Mouse (Mus musculus) liver, adult 2 months (tissue): ENCODE measurements at regions not wholly inside any gene's neighbourhood (a gene's known extent, or its start where the extent isn't known, plus 50 kb on each side); places are given as distances from the start of the nearest gene placed in this dataset.

Experiments used
- DNase-seq: peaks from one replicate; pipeline ENCODE4 v3.0.0-alpha.2; 2011; ENCODE audit warnings: low read depth, low spot score; ENCODE audit errors: extremely low read depth
- H3K27ac ChIP-seq: fragments of 200-500 bp; replicated peaks from 2 replicates; pipeline ENCODE4 v1.5.1; 2012; ENCODE audit warnings: low read depth, mild to moderate bottlenecking, control low read depth, inconsistent platforms, low read length; ENCODE audit not compliant: insufficient read depth
- H3K27me3 ChIP-seq: fragments of 200-500 bp; 2 replicates; pipeline ENCODE4 v1.6.1; 2012; ENCODE audit warnings: mild to moderate bottlenecking, moderate library complexity, low read length, inconsistent platforms; ENCODE audit not compliant: control insufficient read depth, insufficient read depth
- H3K36me3 ChIP-seq: fragments of 200-500 bp; 2 replicates; pipeline ENCODE4 v1.6.1; 2012; ENCODE audit warnings: low read length, inconsistent platforms; ENCODE audit not compliant: control insufficient read depth, insufficient read depth
- H3K4me1 ChIP-seq: fragments of 200-500 bp; 2 replicates; pipeline ENCODE4 v1.6.1; 2011; ENCODE audit warnings: low read length; ENCODE audit not compliant: control insufficient read depth, insufficient read depth
- H3K4me3 ChIP-seq: fragments of 200-500 bp; 2 replicates; pipeline ENCODE4 v1.5.1; 2011; ENCODE audit warnings: low read depth, mild to moderate bottlenecking, control low read depth, low read length, moderate library complexity; ENCODE audit not compliant: insufficient read depth
- H3K79me2 ChIP-seq: fragments of 200-500 bp; 2 replicates; pipeline ENCODE4 v1.6.1; 2012; ENCODE audit warnings: inconsistent platforms, mild to moderate bottlenecking, low read length, moderate library complexity; ENCODE audit not compliant: control insufficient read depth, insufficient read depth
- H3K9ac ChIP-seq: fragments of 200-500 bp; 2 replicates; pipeline ENCODE4 v1.6.1; 2012; ENCODE audit warnings: low read depth, mild to moderate bottlenecking, control low read depth, inconsistent platforms, low read length
- CTCF ChIP-seq: fragments of 200-500 bp; IDR thresholded peaks from 2 replicates; pipeline ENCODE4 v1.5.1; 2011; ENCODE audit warnings: low read depth, low read length, control low read depth
- POLR2A ChIP-seq: fragments of 200-500 bp; IDR thresholded peaks from 2 replicates; pipeline ENCODE4 v1.6.1; 2011; ENCODE audit warnings: low read length, control low read depth; ENCODE audit not compliant: insufficient read depth; ENCODE audit errors: extremely low read depth
- WGBS: fragments of 180-500 bp; shearing (Covaris S2); methylation state at CpG from one replicate; pipeline ENCODE4 v1.1.7; 2018; 5-methylcytosine and 5-hydroxymethylcytosine counted together

DNA sequence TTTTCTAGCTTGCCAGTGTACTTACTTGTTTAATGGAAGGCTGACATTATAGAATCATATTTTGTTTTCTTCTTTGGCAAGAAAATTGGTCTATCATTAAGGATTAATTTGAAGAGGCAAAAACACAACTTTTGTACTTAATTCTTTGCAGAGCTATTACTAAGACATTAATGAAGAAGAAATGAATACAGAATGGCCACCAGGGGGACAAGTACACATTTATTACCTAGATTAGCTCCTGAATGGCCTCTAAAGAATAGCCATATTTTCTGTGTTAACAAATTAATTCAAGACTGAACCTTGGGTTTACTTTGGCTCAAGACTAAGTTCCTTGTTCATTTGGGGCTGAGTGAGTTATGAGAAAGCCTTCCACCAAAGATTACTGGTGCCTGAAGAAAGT lies 430.5 kb upstream of the Zfp960 start:
- Histone ChIP-seq H3K36me3 (no peaks in the 10 kb centered on the region), H3K27me3 (no peaks in the 10 kb centered on the region), H3K4me1 (no peaks in the 10 kb centered on the region), H3K27ac (no peak overlapping the region), H3K4me3 (no peak overlapping the region), H3K79me2 (no peaks in the 10 kb centered on the region), H3K9ac (no peak overlapping the region)
- TF ChIP-seq CTCF (no peak), POLR2A (no peak)
- no peak for DNase-seq

GRCm38 (mm10) chr17:16637463-16637862 lies 426.4 kb upstream of the Zfp960 start:
- Histone ChIP-seq H3K9ac (no peak overlapping the region), H3K36me3 (no peaks in the 10 kb centered on the region), H3K27me3 (no peaks in the 10 kb centered on the region), H3K4me1 (no peaks in the 10 kb centered on the region), H3K4me3 (no peak overlapping the region), H3K27ac (no peak overlapping the region), H3K79me2 (no peaks in the 10 kb centered on the region)
- no peak for DNase-seq
- TF ChIP-seq POLR2A: no peak
- no peak for TF ChIP-seq CTCF

DNA sequence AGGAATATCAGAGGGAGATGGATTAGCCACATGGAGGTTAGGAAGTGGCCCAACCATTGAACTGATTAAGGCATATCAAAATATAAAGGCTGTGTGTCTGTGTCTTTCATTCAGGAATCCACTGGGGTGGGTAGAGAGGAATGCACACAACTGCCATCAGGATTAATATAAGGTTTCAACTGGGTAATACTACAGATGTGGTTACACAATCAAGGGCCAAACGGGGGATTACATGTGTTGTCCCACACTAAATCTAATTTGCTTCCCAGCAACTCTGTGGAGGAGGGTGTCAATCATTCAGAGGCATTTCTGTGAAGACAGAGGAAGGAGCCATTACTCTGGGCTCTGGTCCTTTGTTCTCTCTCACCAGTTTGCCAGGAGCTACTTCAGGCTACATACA lies 416.0 kb upstream of the Zfp960 start:
- TF ChIP-seq POLR2A (no peak), CTCF (no peak)
- no peaks in the 10 kb centered on the region for H3K27me3 ChIP-seq
- no peak overlapping the region for H3K27ac ChIP-seq
- no peaks in the 10 kb centered on the region for H3K4me1 ChIP-seq
- no peaks in the 10 kb centered on the region for H3K79me2 ChIP-seq
- no peak overlapping the region for H3K4me3 ChIP-seq
- DNase-seq: no peak
- 63% methylated on average over 1 of the region's 1 CpGs for WGBS
- H3K9ac ChIP-seq: no peak overlapping the region
- no peaks in the 10 kb centered on the region for H3K36me3 ChIP-seq

DNA sequence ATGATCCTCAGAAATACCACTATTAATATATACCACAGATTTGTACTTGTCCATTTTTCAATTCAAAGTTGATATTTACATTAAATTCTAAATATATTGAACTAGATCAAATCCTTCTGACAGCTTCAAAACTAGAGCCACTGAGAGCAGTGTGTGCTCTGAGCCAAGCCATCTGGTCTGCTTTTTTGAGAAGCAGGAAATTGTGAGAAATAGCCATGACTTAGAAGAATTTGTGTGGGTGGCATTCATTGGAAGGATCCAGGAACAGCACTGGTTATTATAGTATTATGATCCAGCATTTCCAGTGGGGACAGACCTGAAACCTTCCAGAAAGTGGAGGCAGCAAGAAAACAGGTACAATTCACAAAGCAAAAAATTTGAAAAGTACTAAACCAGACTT lies 398.7 kb upstream of the Zfp960 start:
- Histone ChIP-seq H3K4me1 (no peaks in the 10 kb centered on the region), H3K36me3 (no peaks in the 10 kb centered on the region), H3K9ac (no peak overlapping the region), H3K4me3 (no peak overlapping the region), H3K27me3 (no peaks in the 10 kb centered on the region), H3K79me2 (no peaks in the 10 kb centered on the region), H3K27ac (no peak overlapping the region)
- TF ChIP-seq CTCF (no peak), POLR2A (no peak)
- DNase-seq: no peak

- no peaks in the 10 kb centered on the region for H3K4me1 ChIP-seq
- no peaks in the 10 kb centered on the region for H3K27me3 ChIP-seq
- no peaks in the 10 kb centered on the region for H3K79me2 ChIP-seq
- TF ChIP-seq POLR2A (no peak), CTCF (no peak)
- H3K27ac ChIP-seq: no peak overlapping the region
- WGBS: 42% methylated on average over 1 of the region's 1 CpGs
- no peak overlapping the region for H3K9ac ChIP-seq
- H3K36me3 ChIP-seq: no peaks in the 10 kb centered on the region
- no peak for DNase-seq
- H3K4me3 ChIP-seq: no peak overlapping the region
Measured at GRCm38 (mm10) chr17:16667606-16668005, 396.3 kb upstream of the Zfp960 start.

DNA sequence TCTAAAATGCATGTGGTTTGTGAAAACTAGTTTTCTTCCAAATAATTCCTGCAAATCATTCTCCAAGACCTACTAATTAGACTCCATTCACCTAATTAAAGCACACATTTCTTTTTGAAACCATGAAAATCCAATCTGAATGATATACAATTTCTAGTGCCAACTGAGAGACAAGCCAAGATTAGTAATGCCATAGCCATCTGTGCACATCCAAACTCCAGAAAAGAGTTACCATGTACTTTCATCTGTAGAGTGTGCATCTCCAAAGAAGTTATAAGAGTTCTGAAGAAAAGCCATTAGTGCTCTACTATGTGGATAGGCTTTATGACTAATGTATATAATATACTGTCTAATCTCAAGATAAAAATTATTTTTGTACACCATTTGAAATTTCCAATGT lies 359.7 kb upstream of the Zfp960 start:
- TF ChIP-seq POLR2A: no peak
- no peak for TF ChIP-seq CTCF
- no peaks in the 10 kb centered on the region for H3K36me3 ChIP-seq
- H3K79me2 ChIP-seq: no peaks in the 10 kb centered on the region
- no peak overlapping the region for H3K9ac ChIP-seq
- H3K4me1 ChIP-seq: no peaks in the 10 kb centered on the region
- H3K27me3 ChIP-seq: no peaks in the 10 kb centered on the region
- no peak for DNase-seq
- H3K27ac ChIP-seq: no peak overlapping the region
- no peak overlapping the region for H3K4me3 ChIP-seq
